Mouse (Mus musculus) embryonic fibroblast, embryonic 13.5 days (primary cell): ENCODE data around the gene Efhd2.

Experiments
- CTCF ChIP-seq: IDR thresholded peaks from 2 replicates; pipeline ENCODE4 v1.5.1; 2011; ENCODE audit warnings: mild to moderate bottlenecking, control low read depth, low read length, moderate library complexity, borderline replicate concordance; ENCODE audit not compliant: insufficient read depth
- POLR2A ChIP-seq: IDR thresholded peaks from 2 replicates; pipeline ENCODE4 v1.6.1; 2011; ENCODE audit warnings: low read depth, mild to moderate bottlenecking, control low read depth, low read length, moderate library complexity

DNA sequence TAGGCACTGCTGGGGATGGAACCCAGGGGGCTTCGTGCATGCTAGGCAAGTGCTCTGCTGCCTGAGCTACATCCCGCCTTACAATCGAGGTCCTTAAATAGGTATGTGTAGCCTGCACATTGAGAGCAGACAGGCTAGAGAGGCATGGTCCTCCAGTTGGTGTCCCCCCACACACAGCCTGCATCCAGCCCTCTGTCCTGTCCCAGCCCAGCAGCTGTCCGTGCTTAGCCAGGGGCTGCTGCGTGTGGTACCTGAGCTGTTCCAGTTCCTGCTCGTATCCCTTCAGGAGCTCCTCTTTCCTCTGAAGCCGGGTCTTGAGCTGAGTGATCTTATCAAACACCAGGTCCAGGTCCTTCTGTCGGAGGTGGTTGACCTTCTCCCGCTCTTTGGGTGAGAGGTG, 30.0 kb upstream of the Efhd2 start:
- TF ChIP-seq CTCF (no peak), POLR2A (no peak)
